Mouse (Mus musculus) forebrain, embryonic 16.5 days (tissue): ENCODE data around the gene Hprt. TPM values are rescaled to one million over a fixed set of nuclear protein-coding genes. Genes with fewer than 3 reads are reported as not detected.
A peak's percentile ranks its signal among the peaks of the same experiment; 100 is the strongest.

ENCODE experiments used
- ATAC-seq: fragments of 200-750 bp; cut with Nextera tagmentation; 2 replicates; pipeline ENCODE4 v1.8.0; 2017; ENCODE audit warnings: mild to moderate bottlenecking, moderate library complexity
- H3K27ac ChIP-seq: fragments of 300-500 bp; sonication (generic); 2 replicates; pipeline ENCODE4 v1.5.1; 2014; ENCODE audit warnings: low read length, control low read depth
- H3K27me3 ChIP-seq: fragments of 300-500 bp; sonication (generic); replicated peaks from 2 replicates; pipeline ENCODE4 v1.6.1; 2014; ENCODE audit warnings: low read length; ENCODE audit not compliant: control insufficient read depth, insufficient read depth
- H3K36me3 ChIP-seq: fragments of 300-500 bp; sonication (generic); 2 replicates; pipeline ENCODE4 v1.6.1; 2014; ENCODE audit not compliant: control insufficient read depth, insufficient read depth
- H3K4me1 ChIP-seq: fragments of 300-500 bp; sonication (generic); replicated peaks from 2 replicates; pipeline ENCODE4 v1.6.1; 2014; ENCODE audit warnings: low read length; ENCODE audit not compliant: control insufficient read depth, insufficient read depth
- H3K4me2 ChIP-seq: fragments of 300-500 bp; sonication (generic); 2 replicates; pipeline ENCODE4 v1.6.1; 2014; ENCODE audit warnings: mild to moderate bottlenecking, low read length, control low read depth
- H3K4me3 ChIP-seq: fragments of 300-500 bp; sonication (generic); replicated peaks from 2 replicates; pipeline ENCODE4 v1.5.1; 2014; ENCODE audit warnings: mild to moderate bottlenecking, low read length, control low read depth
- H3K9ac ChIP-seq: fragments of 300-500 bp; sonication (generic); replicated peaks from 2 replicates; pipeline ENCODE4 v1.6.1; 2014; ENCODE audit warnings: low read depth, low read length, control low read depth
- H3K9me3 ChIP-seq: fragments of 300-500 bp; sonication (generic); 2 replicates; pipeline ENCODE4 v1.6.1; 2016; ENCODE audit warnings: low read length; ENCODE audit not compliant: control insufficient read depth
- WGBS: fragments of 180-500 bp; shearing (Covaris S2); extraction: QIAGEN DNeasy Blood & Tissue Kit; methylation state at CpG from one replicate; pipeline ENCODE4 v1.1.7; 2014; 5-methylcytosine and 5-hydroxymethylcytosine counted together
- microRNA counts: library from miRNA; unstranded; fragments of <30 nt; microRNA quantifications from one replicate; lab custom pipeline; 2016
- microRNA-seq: library from miRNA; unstranded; fragments of <30 nt; microRNA quantifications from one replicate; pipeline ENCODE4, GENCODE M21; 2017
- polyA plus RNA-seq: library from polyadenylated mRNA; unstranded; fragments of >200 nt; fragmentation: Nextera tagmentation; extraction: Ambion mirVana; gene quantifications from 2 replicates; pipeline ENCODE4 v1.2.1, GENCODE M21; 2015

Hprt gene
- polyA plus RNA-seq, 1 experiment from 2014 or later, result 88.1 TPM

DNA sequence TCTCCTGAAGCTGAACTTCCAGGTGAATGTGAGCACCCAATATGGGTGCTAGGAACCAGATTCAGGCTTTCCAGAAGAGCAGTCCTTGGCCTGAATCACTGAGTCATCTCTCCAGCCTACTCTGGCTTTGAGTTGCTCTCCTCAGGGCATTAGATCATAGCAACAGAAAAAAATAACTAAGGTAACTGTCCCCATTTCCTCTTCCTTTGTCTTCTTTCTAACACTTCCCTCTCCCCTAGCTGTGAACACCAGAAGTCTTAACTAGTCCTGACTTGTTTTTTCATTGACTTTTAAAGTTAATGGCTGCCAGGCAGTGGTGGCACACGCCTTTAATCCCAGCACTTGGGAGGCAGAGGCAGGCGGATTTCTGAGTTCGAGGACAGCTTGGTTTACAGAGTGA lies 76.5 kb downstream of the Hprt start:
- ATAC-seq, result no peak
- H3K4me3 ChIP-seq, result no peak overlapping the region
- no peak overlapping the region for H3K9ac ChIP-seq
- H3K4me1 ChIP-seq, result no peaks in the 10 kb centered on the region
- H3K36me3 ChIP-seq, result no peaks in the 10 kb centered on the region
- no peak overlapping the region for H3K27ac ChIP-seq
- 88% methylated on average over 3 of the region's 3 CpGs for WGBS
- no peaks in the 10 kb centered on the region for H3K27me3 ChIP-seq
- no peak overlapping the region for H3K4me2 ChIP-seq
- H3K9me3 ChIP-seq, result no peaks in the 10 kb centered on the region

MicroRNAs within 50 kb of the gene (microRNA counts, 519-probe panel; counts per million panel counts)
- microRNA mmu-miR-322 (lab: Ali Mortazavi, UCI) (3,221 counts per million, percentile 81 among the panel's probes with 10 or more counts), microRNA mmu-miR-351 (lab: Ali Mortazavi, UCI) (887 counts per million, percentile 6 among the panel's probes with 10 or more counts), microRNA mmu-miR-450a-3p (lab: Ali Mortazavi, UCI) (not detected), microRNA mmu-miR-450a-5p (lab: Ali Mortazavi, UCI) (2,618 counts per million, percentile 66 among the panel's probes with 10 or more counts), microRNA mmu-miR-450b-3p (lab: Ali Mortazavi, UCI) (not detected), microRNA mmu-miR-450b-5p (lab: Ali Mortazavi, UCI) (not detected), microRNA mmu-miR-503 (lab: Ali Mortazavi, UCI) (532 counts per million, percentile 2 among the panel's probes with 10 or more counts), microRNA mmu-miR-542-3p (lab: Ali Mortazavi, UCI) (2,249 counts per million, percentile 48 among the panel's probes with 10 or more counts), microRNA mmu-miR-542-5p (lab: Ali Mortazavi, UCI) (2,462 counts per million, percentile 60 among the panel's probes with 10 or more counts)

Small RNAs within 50 kb of the gene (microRNA-seq; reads per million reads assigned to microRNA genes)
- gene Mir322 (11,255 reads per million, percentile 96 among the genes with 10 or more reads in this experiment), gene Mir351 (1,042 reads per million, percentile 80 among the genes with 10 or more reads in this experiment), gene Mir450-1 (3.5 reads per million, percentile 14 among the genes with 10 or more reads in this experiment), gene Mir450-2 (2.1 reads per million, percentile 3 among the genes with 10 or more reads in this experiment), gene Mir450b (34.5 reads per million, percentile 39 among the genes with 10 or more reads in this experiment), gene Mir503 (119 reads per million, percentile 57 among the genes with 10 or more reads in this experiment), gene Mir542 (235 reads per million, percentile 65 among the genes with 10 or more reads in this experiment)

Other genes starting within 250 kb of the Hprt start
- 2.3 and 3.3 TPM in 2 replicates for gene Ccdc160, start 196.9 kb upstream of the Hprt start, polyA plus RNA-seq
- gene Phf6, start 75.9 kb upstream of the Hprt start, polyA plus RNA-seq, result 97.6 and 116 TPM in 2 replicates